Mouse (Mus musculus): ENCODE data around the gene Enpp4. TPM values are rescaled to one million over a fixed set of nuclear protein-coding genes. Genes with fewer than 3 reads are reported as not detected.

Gene Enpp4
- polyA plus RNA-seq, 1 experiment from 2014 or later: 3.9 TPM

DNA sequence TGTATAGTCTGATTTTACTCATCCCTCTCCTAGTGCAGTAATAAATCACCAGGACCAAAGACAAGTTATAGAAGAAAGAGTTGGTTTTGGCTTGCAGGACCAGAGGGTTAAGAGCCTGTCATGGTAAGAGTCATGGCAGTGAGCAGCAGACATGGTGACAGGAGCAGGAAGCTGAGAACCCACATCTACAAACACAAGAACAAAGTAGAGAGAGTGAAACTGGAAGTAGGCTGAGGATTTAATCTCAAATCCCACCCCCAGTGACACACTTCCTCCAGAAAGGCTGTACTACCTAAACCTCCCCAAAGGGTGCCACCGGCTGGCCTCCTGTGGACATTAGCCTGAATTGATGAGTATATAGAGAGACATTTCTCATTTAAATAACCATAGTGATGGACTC, 44.8 kb downstream of the Enpp4 start:
- H3K4me1 ChIP-seq (ENCODE audit: control insufficient read depth, insufficient read depth, low read length): peaks cover 7% of the 10 kb centered on the region; the same call in 1 of the 2 replicates
- no peaks in the 10 kb centered on the region for H3K36me3 ChIP-seq (ENCODE audit: control insufficient read depth, insufficient read depth, low read length)
- H3K4me3 ChIP-seq (ENCODE audit: low read depth, low read length): no peak overlapping the region
- no peak overlapping the region for H3K9ac ChIP-seq (ENCODE audit: low read depth, low read length)
- H3K4me2 ChIP-seq (ENCODE audit: low read depth, low read length): no peak overlapping the region
- H3K27me3 ChIP-seq (replicated peaks; ENCODE audit: control insufficient read depth, insufficient read depth, low read length): no peaks in the 10 kb centered on the region
- H3K27ac ChIP-seq (replicated peaks; ENCODE audit: low read depth, low read length): no peak overlapping the region
- ATAC-seq (ENCODE audit: low read depth): no peak
- no peaks in the 10 kb centered on the region for H3K9me3 ChIP-seq (ENCODE audit: control insufficient read depth, low read length)
- no peak for DNase-seq (ENCODE audit: low spot score)
- 85% methylated on average over 1 of the region's 1 CpGs for WGBS

- peaks cover 7% of the 10 kb centered on the region; the same call in 1 of the 2 replicates for H3K4me1 ChIP-seq (ENCODE audit: control insufficient read depth, insufficient read depth, low read length)
- H3K27me3 ChIP-seq (replicated peaks; ENCODE audit: control insufficient read depth, insufficient read depth, low read length): no peaks in the 10 kb centered on the region
- DNase-seq (ENCODE audit: low spot score) (no peak), ATAC-seq (ENCODE audit: low read depth) (no peak)
- H3K27ac ChIP-seq (replicated peaks; ENCODE audit: low read depth, low read length): no peak overlapping the region
- H3K4me2 ChIP-seq (ENCODE audit: low read depth, low read length): no peak overlapping the region
- no peaks in the 10 kb centered on the region for H3K36me3 ChIP-seq (ENCODE audit: control insufficient read depth, insufficient read depth, low read length)
- no peak overlapping the region for H3K9ac ChIP-seq (ENCODE audit: low read depth, low read length)
- no peaks in the 10 kb centered on the region for H3K9me3 ChIP-seq (ENCODE audit: control insufficient read depth, low read length)
- no peak overlapping the region for H3K4me3 ChIP-seq (ENCODE audit: low read depth, low read length)
Observed at GRCm38 (mm10) chr17:44058145-44058544, 47.5 kb downstream of the Enpp4 start.

DNA sequence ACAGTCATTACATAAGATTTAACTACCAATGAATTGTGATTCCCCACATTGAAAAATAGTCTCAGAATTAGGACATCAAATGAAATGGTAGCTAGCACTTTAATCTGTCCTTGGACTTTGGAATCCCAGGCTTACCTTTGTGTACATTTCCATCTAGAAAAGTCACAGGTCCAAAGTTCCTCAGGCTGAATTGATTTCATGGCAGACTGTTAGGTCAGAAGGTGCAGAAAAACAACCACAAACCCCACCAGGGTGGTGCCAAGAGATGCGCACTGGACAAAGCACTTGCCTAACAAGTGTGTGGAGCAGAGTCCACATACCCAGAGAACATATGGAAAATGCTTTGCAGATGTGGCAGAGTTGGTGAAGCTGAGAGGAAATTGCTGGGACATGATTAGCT, 48.5 kb downstream of the Enpp4 start:
- 78% methylated on average over 1 of the region's 1 CpGs for whole genome bisulfite sequencing
- ATAC-seq (ENCODE audit: low read depth) (no peak), DNase-seq (ENCODE audit: low spot score) (no peak)
- peaks cover 6% of the 10 kb centered on the region; the same call in 1 of the 2 replicates for H3K4me1 ChIP-seq (ENCODE audit: control insufficient read depth, insufficient read depth, low read length)
- no peaks in the 10 kb centered on the region for H3K9me3 ChIP-seq (ENCODE audit: control insufficient read depth, low read length)
- H3K36me3 ChIP-seq (ENCODE audit: control insufficient read depth, insufficient read depth, low read length): no peaks in the 10 kb centered on the region
- H3K9ac ChIP-seq (ENCODE audit: low read depth, low read length): no peak overlapping the region
- H3K4me3 ChIP-seq (ENCODE audit: low read depth, low read length): no peak overlapping the region
- no peaks in the 10 kb centered on the region for H3K27me3 ChIP-seq (replicated peaks; ENCODE audit: control insufficient read depth, insufficient read depth, low read length)
- H3K4me2 ChIP-seq (ENCODE audit: low read depth, low read length): no peak overlapping the region
- H3K27ac ChIP-seq (replicated peaks; ENCODE audit: low read depth, low read length): no peak overlapping the region

- no peaks in the 10 kb centered on the region for H3K4me1 ChIP-seq (ENCODE audit: control insufficient read depth, insufficient read depth, low read length)
- 60% methylated on average over 4 of the region's 4 CpGs for WGBS
- H3K36me3 ChIP-seq (ENCODE audit: control insufficient read depth, insufficient read depth, low read length): no peaks in the 10 kb centered on the region
- no peak overlapping the region for H3K4me2 ChIP-seq (ENCODE audit: low read depth, low read length)
- H3K4me3 ChIP-seq (ENCODE audit: low read depth, low read length): no peak overlapping the region
- H3K9ac ChIP-seq (ENCODE audit: low read depth, low read length): no peak overlapping the region
- no peak for DNase-seq (ENCODE audit: low spot score)
- H3K27me3 ChIP-seq (replicated peaks; ENCODE audit: control insufficient read depth, insufficient read depth, low read length): no peaks in the 10 kb centered on the region
- no peaks in the 10 kb centered on the region for H3K9me3 ChIP-seq (ENCODE audit: control insufficient read depth, low read length)
- no peak for ATAC-seq (ENCODE audit: low read depth)
- H3K27ac ChIP-seq (replicated peaks; ENCODE audit: low read depth, low read length): no peak overlapping the region
Observed at GRCm38 (mm10) chr17:44053427-44053826, 52.2 kb downstream of the Enpp4 start.

Other genes starting within 250 kb of the Enpp4 start
- 11.5 and 14.6 TPM in 2 replicates for gene Enpp5, start 27.0 kb downstream of the Enpp4 start, polyA plus RNA-seq (2014; fragmentation: Nextera tagmentation; extraction: Ambion mirVana)
- 0.57 and 0.59 TPM in 2 replicates for gene Clic5, start 82.8 kb upstream of the Enpp4 start, polyA plus RNA-seq (2014; fragmentation: Nextera tagmentation; extraction: Ambion mirVana)

Measured in embryonic facial prominence, embryonic 14.5 days (tissue).